ENCODE assay signal across 9 mouse cellular contexts in the genomic region with DNA sequence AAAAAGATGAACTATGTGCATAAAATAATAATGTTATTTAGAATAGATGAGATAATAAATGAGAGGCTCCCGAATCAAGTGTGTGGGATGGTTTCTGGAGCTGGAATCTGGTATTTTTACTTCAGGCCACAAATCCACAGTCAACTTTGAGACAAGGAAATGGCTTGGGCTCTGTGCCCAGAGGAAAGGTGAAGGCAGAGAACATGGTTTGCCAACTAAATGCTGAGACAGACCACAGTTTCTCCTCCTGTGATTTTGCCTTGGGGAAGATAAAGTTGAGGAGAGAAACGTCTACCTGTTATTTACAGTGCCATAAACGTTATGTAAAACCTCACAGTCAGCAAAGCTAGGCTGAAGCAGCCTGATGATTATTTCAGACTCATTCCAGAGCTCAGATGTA.
DNase-seq lines count a peak whose midpoint lies in the region; ATAC-seq lines count a peak whose summit lies in the region.
"Had no signal": no experiment of that assay in that cellular context is flagged by ENCODE, and none has a peak within 500 bp of the region (broad histone marks: within the 10 kb centered on the region; RNA-seq: fewer than 3 reads in every experiment).

No protein-coding gene starts in this region.

- H3K27ac ChIP-seq in embryonic facial prominence, embryonic 13.5 days = peak overlapping the region; percentile 40
- H3K27ac ChIP-seq in embryonic facial prominence, embryonic 10.5 days (replicated peaks) = no peak overlapping the region
- H3K27ac ChIP-seq in lung, embryonic 16.5 days (ENCODE audit: low read length) = peak overlapping the region; percentile 57
- peak overlapping the region; percentile 36 for H3K27ac ChIP-seq in heart, embryonic 12.5 days (ENCODE audit: poor library complexity, severe bottlenecking)
- H3K27ac ChIP-seq in limb, embryonic 15.5 days = peak overlapping the region; percentile 48

- no peaks in the 10 kb centered on the region for H3K9me3 ChIP-seq in embryonic facial prominence, embryonic 13.5 days
- H3K9me3 ChIP-seq in embryonic facial prominence, embryonic 10.5 days = no peaks in the 10 kb centered on the region
- H3K9me3 ChIP-seq in lung, embryonic 16.5 days (ENCODE audit: control insufficient read depth, low read length) = no peaks in the 10 kb centered on the region
- H3K9me3 ChIP-seq in heart, embryonic 12.5 days (replicated peaks) = no peaks in the 10 kb centered on the region
- H3K9me3 ChIP-seq in limb, embryonic 15.5 days = no peaks in the 10 kb centered on the region

- no peak overlapping the region for H3K9ac ChIP-seq in embryonic facial prominence, embryonic 13.5 days
- no peak overlapping the region for H3K9ac ChIP-seq in lung, embryonic 16.5 days (ENCODE audit: low read length)
- no peak overlapping the region for H3K9ac ChIP-seq in heart, embryonic 12.5 days
- no peak overlapping the region for H3K9ac ChIP-seq in limb, embryonic 15.5 days

- DNase-seq in embryonic facial prominence, embryonic 10.5 days (ENCODE audit: low spot score) = no peak
- DNase-seq in lung, postnatal 14 days = no peak
- no peak for DNase-seq in thymus, postnatal 4 days
- DNase-seq in right cerebral cortex, postnatal 14 days = no peak

- no peaks in the 10 kb centered on the region for H3K27me3 ChIP-seq in embryonic facial prominence, embryonic 13.5 days
- H3K27me3 ChIP-seq in embryonic facial prominence, embryonic 10.5 days (replicated peaks; ENCODE audit: low read depth, poor library complexity, severe bottlenecking) = no peaks in the 10 kb centered on the region
- no peaks in the 10 kb centered on the region for H3K27me3 ChIP-seq in lung, embryonic 16.5 days (ENCODE audit: control insufficient read depth, insufficient read depth, low read depth, low read length)
- no peaks in the 10 kb centered on the region for H3K27me3 ChIP-seq in heart, embryonic 12.5 days (replicated peaks)
- no peaks in the 10 kb centered on the region for H3K27me3 ChIP-seq in limb, embryonic 15.5 days

- WGBS in embryonic facial prominence, embryonic 13.5 days = 32% methylated on average over 3 of the region's 3 CpGs
- 70% methylated on average over 3 of the region's 3 CpGs for WGBS in embryonic facial prominence, embryonic 10.5 days
- WGBS in lung, embryonic 16.5 days = 15% methylated on average over 3 of the region's 3 CpGs
- 46% methylated on average over 3 of the region's 3 CpGs for WGBS in heart, embryonic 12.5 days
- WGBS in limb, embryonic 15.5 days = 8% methylated on average over 3 of the region's 3 CpGs

- no peak overlapping the region for H3K4me2 ChIP-seq in embryonic facial prominence, embryonic 13.5 days
- H3K4me2 ChIP-seq in lung, embryonic 16.5 days (ENCODE audit: low read depth, low read length) = no peak overlapping the region
- no peak overlapping the region for H3K4me2 ChIP-seq in heart, embryonic 12.5 days
- H3K4me2 ChIP-seq in limb, embryonic 15.5 days = no peak overlapping the region

- H3K4me1 ChIP-seq in embryonic facial prominence, embryonic 13.5 days = peaks cover 34% of the 10 kb centered on the region
- peaks cover 18% of the 10 kb centered on the region for H3K4me1 ChIP-seq in embryonic facial prominence, embryonic 10.5 days
- peaks cover 7% of the 10 kb centered on the region; the same call in 1 of the 2 replicates for H3K4me1 ChIP-seq in lung, embryonic 16.5 days (replicated peaks; ENCODE audit: control insufficient read depth, insufficient read depth, low read length)
- H3K4me1 ChIP-seq in heart, embryonic 12.5 days (replicated peaks) = peaks cover 35% of the 10 kb centered on the region
- H3K4me1 ChIP-seq in limb, embryonic 15.5 days = peaks cover 7% of the 10 kb centered on the region

- ATAC-seq in embryonic facial prominence, embryonic 13.5 days (ENCODE audit: insufficient number of reproducible peaks, insufficient read depth, low FRiP score, low TSS enrichment, low read depth) = no peak
- no peak for ATAC-seq in lung, embryonic 16.5 days (ENCODE audit: low read depth)
- ATAC-seq in heart, embryonic 12.5 days (ENCODE audit: insufficient number of reproducible peaks, low FRiP score) = no peak
- ATAC-seq in limb, embryonic 15.5 days (ENCODE audit: insufficient number of reproducible peaks, low FRiP score, low TSS enrichment, low read depth) = no peak
- ATAC-seq: forebrain, embryonic 14.5 days had no signal

- H3K36me3 ChIP-seq in embryonic facial prominence, embryonic 13.5 days = no peaks in the 10 kb centered on the region
- H3K36me3 ChIP-seq in embryonic facial prominence, embryonic 10.5 days (replicated peaks) = no peaks in the 10 kb centered on the region
- H3K36me3 ChIP-seq in lung, embryonic 16.5 days (ENCODE audit: control insufficient read depth, insufficient read depth, low read length) = peaks cover 2% of the 10 kb centered on the region; the same call in 1 of the 2 replicates
- H3K36me3 ChIP-seq in heart, embryonic 12.5 days = peaks cover 6% of the 10 kb centered on the region; the same call in 1 of the 2 replicates
- H3K36me3 ChIP-seq in limb, embryonic 15.5 days = no peaks in the 10 kb centered on the region

- no peak overlapping the region for H3K4me3 ChIP-seq in embryonic facial prominence, embryonic 13.5 days
- H3K4me3 ChIP-seq in embryonic facial prominence, embryonic 10.5 days = no peak overlapping the region
- H3K4me3 ChIP-seq in lung, embryonic 16.5 days (ENCODE audit: low read length) = no peak overlapping the region
- no peak overlapping the region for H3K4me3 ChIP-seq in heart, embryonic 12.5 days
- H3K4me3 ChIP-seq in limb, embryonic 15.5 days = no peak overlapping the region
